Mouse (Mus musculus) ES-E14 (cell line): ENCODE results near the gene Rplp2.

Experiments
- CHD2 ChIP-seq: IDR thresholded peaks from 2 replicates; pipeline ENCODE4 v1.6.1; 2014; ENCODE audit warnings: mild to moderate bottlenecking, low read depth, low read length, inconsistent platforms
- MAFK ChIP-seq: IDR thresholded peaks from 2 replicates; pipeline ENCODE4 v1.6.1; 2014; ENCODE audit warnings: mild to moderate bottlenecking, low read depth, low read length, inconsistent platforms; ENCODE audit not compliant: insufficient read depth

- no peak for TF ChIP-seq CHD2
- TF ChIP-seq MAFK: no peak
Measured at GRCm38 (mm10) chr7:141459301-141459711, 12.1 kb downstream of the Rplp2 start.
